Mouse (Mus musculus): ENCODE measurements around the gene Esrrg. TPM values are rescaled to one million over a fixed set of nuclear protein-coding genes. Genes with fewer than 3 reads are reported as not detected.

The Esrrg gene
- polyA plus RNA-seq, 1 experiment from 2014 or later, result 5.0 TPM

DNA sequence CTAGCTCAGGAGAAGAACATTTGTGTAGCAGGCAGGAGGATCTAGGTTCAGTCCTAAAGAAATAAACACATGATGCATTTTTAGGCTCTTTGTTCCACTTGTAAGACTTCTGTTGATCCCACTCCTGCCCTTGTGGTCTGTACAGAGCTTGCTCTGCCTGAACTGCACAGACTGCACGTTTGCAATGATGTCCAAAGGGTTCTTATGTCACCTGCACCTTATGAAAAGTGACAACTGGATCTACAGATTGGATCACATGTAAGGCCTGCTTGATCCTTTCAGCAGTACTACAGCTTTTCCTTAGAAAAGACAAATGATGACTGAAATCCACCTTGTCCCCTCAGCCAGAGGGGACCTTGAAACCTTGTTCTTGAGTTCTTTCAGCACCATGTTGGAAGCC, 70.7 kb downstream of the Esrrg start:
- Histone ChIP-seq H3K4me3 (ENCODE audit: low read depth, low read length) (no peak overlapping the region), H3K4me1 (replicated peaks; ENCODE audit: control insufficient read depth, insufficient read depth, low read length) (no peaks in the 10 kb centered on the region), H3K27me3 (ENCODE audit: control insufficient read depth, insufficient read depth, low read length) (no peaks in the 10 kb centered on the region), H3K27ac (ENCODE audit: low read depth, low read length) (no peak overlapping the region), H3K9me3 (ENCODE audit: control insufficient read depth, low read length) (no peaks in the 10 kb centered on the region), H3K36me3 (ENCODE audit: control insufficient read depth, insufficient read depth, low read length) (no peaks in the 10 kb centered on the region), H3K4me2 (ENCODE audit: low read depth, low read length, severe bottlenecking) (no peak overlapping the region), H3K9ac (ENCODE audit: low read length) (no peak overlapping the region)
- ATAC-seq (replicated peaks; ENCODE audit: low FRiP score) (no peak), DNase-seq (ENCODE audit: low spot score) (no peak)
- WGBS, result 70% methylated on average over 1 of the region's 1 CpGs

DNA sequence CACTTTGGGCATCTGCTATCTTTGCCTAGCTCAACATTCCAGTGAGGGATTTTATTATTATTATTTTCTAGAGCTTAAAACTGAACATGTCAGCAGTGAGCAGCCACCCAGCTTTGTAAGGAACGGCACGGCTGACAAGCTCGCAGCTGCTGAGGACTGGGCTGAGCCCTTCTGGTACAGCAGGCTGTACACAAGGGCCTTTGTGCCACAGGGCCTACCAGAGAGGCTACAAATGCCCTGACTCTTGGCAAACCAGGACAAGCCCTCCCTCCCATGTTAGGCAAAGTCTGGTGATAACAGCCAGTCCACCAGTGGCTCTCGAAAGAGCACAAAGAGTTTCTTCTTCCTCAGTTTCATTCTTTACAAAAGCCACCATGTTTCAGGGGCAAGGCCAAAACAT, 75.9 kb downstream of the Esrrg start:
- Histone ChIP-seq H3K27me3 (ENCODE audit: control insufficient read depth, insufficient read depth, low read length) (no peaks in the 10 kb centered on the region), H3K36me3 (ENCODE audit: control insufficient read depth, insufficient read depth, low read length) (no peaks in the 10 kb centered on the region), H3K9me3 (ENCODE audit: control insufficient read depth, low read length) (no peaks in the 10 kb centered on the region), H3K4me2 (ENCODE audit: low read depth, low read length, severe bottlenecking) (no peak overlapping the region), H3K4me3 (ENCODE audit: low read depth, low read length) (no peak overlapping the region), H3K9ac (ENCODE audit: low read length) (no peak overlapping the region), H3K4me1 (replicated peaks; ENCODE audit: control insufficient read depth, insufficient read depth, low read length) (no peaks in the 10 kb centered on the region), H3K27ac (ENCODE audit: low read depth, low read length) (no peak overlapping the region)
- 80% methylated on average over 4 of the region's 4 CpGs for WGBS
- DNase-seq (ENCODE audit: low spot score), result no peak
- no peak for ATAC-seq (replicated peaks; ENCODE audit: low FRiP score)

DNA sequence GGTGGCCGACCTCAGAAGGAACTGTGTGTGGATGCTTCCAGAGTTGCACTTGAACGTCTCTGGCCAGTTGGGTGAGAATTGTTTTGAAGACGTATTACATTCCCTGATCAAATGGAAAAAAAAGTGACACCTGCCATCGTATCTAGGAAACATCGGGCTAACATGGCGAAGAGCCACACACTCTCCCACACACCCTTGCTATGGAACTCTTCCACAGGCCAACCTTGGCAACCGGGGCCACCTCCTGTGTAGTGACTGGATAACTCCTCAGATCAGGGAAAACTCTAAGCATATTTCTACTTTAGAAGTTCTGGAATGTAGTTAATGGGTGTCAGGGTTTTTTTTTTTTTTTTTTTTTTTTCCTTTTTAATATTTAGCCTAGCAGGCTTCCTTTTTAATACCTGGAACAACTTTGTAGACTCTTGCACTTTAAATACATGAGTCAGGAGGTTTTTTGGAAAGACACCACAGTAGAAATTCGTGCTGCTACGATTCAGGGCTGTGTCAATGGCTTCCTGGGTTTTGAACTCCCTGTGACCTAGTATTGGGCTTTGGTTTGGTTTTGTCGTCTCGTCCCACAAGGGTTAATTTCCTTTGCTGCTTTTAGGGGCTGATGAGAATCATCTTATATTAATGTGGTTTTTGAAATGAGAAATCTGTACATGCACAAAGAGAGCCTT, 83.4 kb downstream of the Esrrg start:
- 88% methylated on average over 11 of the region's 11 CpGs for WGBS
- ATAC-seq (replicated peaks; ENCODE audit: low FRiP score), result no peak

DNA sequence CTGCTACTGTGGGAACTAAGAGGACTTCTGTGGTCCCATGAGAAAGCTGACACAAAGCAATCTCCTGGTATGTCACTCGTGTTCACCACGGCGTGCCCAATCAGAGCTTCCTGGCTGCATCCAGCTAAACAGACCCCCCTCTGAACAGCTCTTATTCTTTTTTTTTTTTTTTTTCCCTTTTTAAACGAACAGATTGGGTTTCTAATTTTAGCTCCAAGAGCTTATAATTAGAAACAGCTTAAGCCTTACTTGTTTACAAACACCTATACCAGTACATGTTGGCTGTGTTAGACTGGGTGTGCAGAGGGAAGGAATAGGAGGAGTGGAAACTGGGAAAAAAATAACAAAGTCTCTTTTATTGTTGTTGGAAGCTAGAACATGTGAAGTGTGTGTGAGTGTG, 86.3 kb downstream of the Esrrg start:
- no peaks in the 10 kb centered on the region for H3K27me3 ChIP-seq (ENCODE audit: control insufficient read depth, insufficient read depth, low read length)
- H3K36me3 ChIP-seq (ENCODE audit: control insufficient read depth, insufficient read depth, low read length), result no peaks in the 10 kb centered on the region
- 64% methylated on average over 4 of the region's 4 CpGs for WGBS
- H3K9me3 ChIP-seq (ENCODE audit: control insufficient read depth, low read length), result no peaks in the 10 kb centered on the region
- H3K9ac ChIP-seq (ENCODE audit: low read length), result no peak overlapping the region
- no peak overlapping the region for H3K4me2 ChIP-seq (ENCODE audit: low read depth, low read length, severe bottlenecking)
- no peak overlapping the region for H3K4me3 ChIP-seq (ENCODE audit: low read depth, low read length)
- H3K4me1 ChIP-seq (replicated peaks; ENCODE audit: control insufficient read depth, insufficient read depth, low read length), result no peaks in the 10 kb centered on the region
- ATAC-seq (replicated peaks; ENCODE audit: low FRiP score) (no peak), DNase-seq (ENCODE audit: low spot score) (no peak)
- H3K27ac ChIP-seq (ENCODE audit: low read depth, low read length), result no peak overlapping the region

More for the DNA sequence above, 83.4 kb downstream of the Esrrg start:
- no peaks in the 10 kb centered on the region for H3K27me3 ChIP-seq (ENCODE audit: control insufficient read depth, insufficient read depth, low read length)
- no peak overlapping the region for H3K9ac ChIP-seq (ENCODE audit: low read length)
- no peak overlapping the region for H3K4me2 ChIP-seq (ENCODE audit: low read depth, low read length, severe bottlenecking)
- H3K4me1 ChIP-seq (replicated peaks; ENCODE audit: control insufficient read depth, insufficient read depth, low read length), result no peaks in the 10 kb centered on the region
- no peak overlapping the region for H3K27ac ChIP-seq (ENCODE audit: low read depth, low read length)
- H3K4me3 ChIP-seq (ENCODE audit: low read depth, low read length), result no peak overlapping the region
- no peaks in the 10 kb centered on the region for H3K36me3 ChIP-seq (ENCODE audit: control insufficient read depth, insufficient read depth, low read length)
- H3K9me3 ChIP-seq (ENCODE audit: control insufficient read depth, low read length), result no peaks in the 10 kb centered on the region
- DNase-seq (ENCODE audit: low spot score), result no peak

DNA sequence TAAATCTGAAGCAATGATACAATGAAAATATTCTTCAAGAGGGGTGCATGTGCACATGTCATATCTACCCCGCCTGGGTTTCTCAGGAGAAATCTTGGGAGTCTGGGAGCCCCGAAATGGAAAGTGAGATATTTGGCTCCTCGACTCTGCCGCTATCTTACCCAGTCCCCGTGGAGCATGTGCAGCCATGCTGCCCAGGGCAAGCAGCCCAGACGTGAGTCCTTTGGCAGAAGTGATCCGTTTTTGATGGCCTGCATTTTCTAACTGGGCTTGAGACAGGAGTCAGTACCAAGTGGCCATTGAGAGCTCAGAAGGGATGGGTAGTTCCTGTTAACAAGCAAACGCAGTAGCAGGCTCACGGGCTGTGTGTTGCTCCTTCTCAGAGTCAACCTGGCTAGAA, 89.6 kb downstream of the Esrrg start:
- DNase-seq (ENCODE audit: low spot score), result no peak
- WGBS, result 94% methylated on average over 9 of the region's 9 CpGs
- H3K4me2 ChIP-seq (ENCODE audit: low read depth, low read length, severe bottlenecking), result no peak overlapping the region

DNA sequence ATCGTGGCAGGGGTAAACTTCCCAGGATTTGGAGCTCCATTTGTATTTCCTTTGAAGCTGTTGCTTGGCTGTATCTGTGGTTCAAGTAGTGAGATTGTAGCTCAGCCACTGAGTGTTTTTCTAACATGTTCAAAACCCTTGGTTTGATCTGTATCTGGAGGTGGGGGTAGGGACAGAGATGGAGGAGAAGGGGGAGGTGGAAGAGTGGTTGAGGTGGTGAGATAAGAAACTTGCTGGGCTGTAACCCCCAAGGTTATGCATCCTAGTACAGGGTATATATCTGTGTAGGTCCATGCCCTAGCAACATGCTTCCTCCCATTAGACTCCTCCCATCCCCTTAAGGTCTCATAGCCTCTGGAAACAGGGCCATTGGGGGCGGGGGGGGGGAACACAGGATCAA, 92.4 kb downstream of the Esrrg start:
- no peaks in the 10 kb centered on the region for H3K9me3 ChIP-seq (ENCODE audit: control insufficient read depth, low read length)
- H3K27ac ChIP-seq (ENCODE audit: low read depth, low read length), result no peak overlapping the region
- no peak for ATAC-seq (replicated peaks; ENCODE audit: low FRiP score)
- H3K36me3 ChIP-seq (ENCODE audit: control insufficient read depth, insufficient read depth, low read length), result no peaks in the 10 kb centered on the region
- no peak overlapping the region for H3K4me3 ChIP-seq (ENCODE audit: low read depth, low read length)
- 76% methylated on average over 2 of the region's 2 CpGs for WGBS
- DNase-seq (ENCODE audit: low spot score), result no peak
- H3K9ac ChIP-seq (ENCODE audit: low read length), result no peak overlapping the region
- H3K4me2 ChIP-seq (ENCODE audit: low read depth, low read length, severe bottlenecking), result no peak overlapping the region
- no peaks in the 10 kb centered on the region for H3K4me1 ChIP-seq (replicated peaks; ENCODE audit: control insufficient read depth, insufficient read depth, low read length)
- H3K27me3 ChIP-seq (ENCODE audit: control insufficient read depth, insufficient read depth, low read length), result no peaks in the 10 kb centered on the region

More for the DNA sequence above, 89.6 kb downstream of the Esrrg start:
- Histone ChIP-seq H3K4me3 (ENCODE audit: low read depth, low read length) (no peak overlapping the region), H3K9ac (ENCODE audit: low read length) (no peak overlapping the region), H3K36me3 (ENCODE audit: control insufficient read depth, insufficient read depth, low read length) (no peaks in the 10 kb centered on the region), H3K4me1 (replicated peaks; ENCODE audit: control insufficient read depth, insufficient read depth, low read length) (no peaks in the 10 kb centered on the region), H3K9me3 (ENCODE audit: control insufficient read depth, low read length) (no peaks in the 10 kb centered on the region), H3K27me3 (ENCODE audit: control insufficient read depth, insufficient read depth, low read length) (no peaks in the 10 kb centered on the region), H3K27ac (ENCODE audit: low read depth, low read length) (no peak overlapping the region)
- ATAC-seq (replicated peaks; ENCODE audit: low FRiP score), result no peak

DNA sequence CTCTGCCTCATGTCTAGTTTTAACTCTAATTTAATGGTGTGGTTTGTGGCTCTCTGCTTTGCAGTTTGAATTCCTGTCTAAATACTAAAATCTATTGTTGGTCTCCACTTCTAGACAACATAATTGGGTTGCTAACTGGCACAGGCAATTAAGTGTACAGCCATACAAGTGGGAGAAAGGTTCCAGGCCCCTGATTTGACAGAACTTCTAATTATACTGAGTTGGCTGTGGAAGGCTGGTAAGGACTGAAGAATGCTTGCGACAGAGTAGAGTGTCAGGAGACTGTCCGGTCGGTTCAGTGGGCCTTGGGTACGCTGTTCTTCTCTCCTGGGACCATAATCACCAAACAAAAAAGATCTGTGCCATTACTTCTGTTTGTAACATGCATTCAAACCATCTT, 96.3 kb downstream of the Esrrg start:
- Histone ChIP-seq H3K27ac (ENCODE audit: low read depth, low read length) (no peak overlapping the region), H3K36me3 (ENCODE audit: control insufficient read depth, insufficient read depth, low read length) (no peaks in the 10 kb centered on the region), H3K27me3 (ENCODE audit: control insufficient read depth, insufficient read depth, low read length) (no peaks in the 10 kb centered on the region), H3K9ac (ENCODE audit: low read length) (no peak overlapping the region), H3K4me1 (replicated peaks; ENCODE audit: control insufficient read depth, insufficient read depth, low read length) (no peaks in the 10 kb centered on the region), H3K4me3 (ENCODE audit: low read depth, low read length) (no peak overlapping the region), H3K9me3 (ENCODE audit: control insufficient read depth, low read length) (no peaks in the 10 kb centered on the region), H3K4me2 (ENCODE audit: low read depth, low read length, severe bottlenecking) (no peak overlapping the region)
- WGBS, result 81% methylated on average over 4 of the region's 4 CpGs
- no peak for DNase-seq (ENCODE audit: low spot score)
- no peak for ATAC-seq (replicated peaks; ENCODE audit: low FRiP score)

DNA sequence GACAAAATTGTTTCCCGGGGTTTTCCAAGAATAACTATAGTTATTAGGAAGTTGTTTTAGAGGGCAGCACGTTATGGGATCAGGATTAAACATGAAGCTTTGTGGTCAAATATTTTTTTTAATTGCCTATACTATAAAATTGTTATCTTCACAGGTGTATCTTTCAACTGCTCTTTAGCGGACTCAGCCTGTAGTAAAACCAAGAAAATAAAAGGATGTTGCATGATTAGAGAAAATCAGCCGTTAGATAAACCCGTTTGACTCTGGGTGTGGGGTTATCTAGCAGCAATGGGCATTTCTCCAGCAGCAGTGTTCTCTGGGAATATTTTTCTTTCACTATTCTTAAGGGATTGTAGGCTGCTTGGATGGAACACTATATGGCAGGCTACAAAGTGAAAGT, 96.8 kb downstream of the Esrrg start:
- 90% methylated on average over 5 of the region's 5 CpGs for WGBS
- no peak overlapping the region for H3K27ac ChIP-seq (ENCODE audit: low read depth, low read length)
- H3K36me3 ChIP-seq (ENCODE audit: control insufficient read depth, insufficient read depth, low read length), result no peaks in the 10 kb centered on the region
- H3K9me3 ChIP-seq (ENCODE audit: control insufficient read depth, low read length), result no peaks in the 10 kb centered on the region
- no peak overlapping the region for H3K4me2 ChIP-seq (ENCODE audit: low read depth, low read length, severe bottlenecking)
- no peak overlapping the region for H3K9ac ChIP-seq (ENCODE audit: low read length)
- no peak for ATAC-seq (replicated peaks; ENCODE audit: low FRiP score)
- H3K4me1 ChIP-seq (replicated peaks; ENCODE audit: control insufficient read depth, insufficient read depth, low read length), result no peaks in the 10 kb centered on the region
- no peaks in the 10 kb centered on the region for H3K27me3 ChIP-seq (ENCODE audit: control insufficient read depth, insufficient read depth, low read length)
- no peak for DNase-seq (ENCODE audit: low spot score)
- H3K4me3 ChIP-seq (ENCODE audit: low read depth, low read length), result no peak overlapping the region

DNA sequence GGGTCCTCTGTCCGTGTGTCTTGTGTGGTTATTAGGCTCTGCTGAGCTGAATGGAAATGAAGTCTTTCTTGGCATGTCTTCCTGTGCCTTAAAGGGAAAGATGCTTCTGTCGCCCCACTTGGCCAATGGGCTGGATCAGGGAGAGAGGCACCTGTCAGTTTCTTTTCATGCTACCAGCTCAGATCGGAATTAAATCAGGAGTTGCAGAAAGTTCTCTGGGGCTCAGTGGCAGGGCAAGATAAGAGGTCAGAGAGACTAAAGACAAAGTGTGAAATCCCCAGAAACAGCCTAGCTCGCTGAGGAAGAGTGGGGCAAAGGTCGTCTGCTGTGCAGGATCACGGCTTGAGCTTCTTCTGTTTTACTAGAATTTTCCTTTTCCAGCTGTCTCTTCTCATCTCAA, 97.5 kb downstream of the Esrrg start:
- Histone ChIP-seq H3K36me3 (ENCODE audit: control insufficient read depth, insufficient read depth, low read length) (no peaks in the 10 kb centered on the region), H3K27ac (ENCODE audit: low read depth, low read length) (no peak overlapping the region), H3K4me3 (ENCODE audit: low read depth, low read length) (no peak overlapping the region), H3K4me1 (replicated peaks; ENCODE audit: control insufficient read depth, insufficient read depth, low read length) (no peaks in the 10 kb centered on the region), H3K9ac (ENCODE audit: low read length) (no peak overlapping the region), H3K9me3 (ENCODE audit: control insufficient read depth, low read length) (no peaks in the 10 kb centered on the region), H3K4me2 (ENCODE audit: low read depth, low read length, severe bottlenecking) (no peak overlapping the region), H3K27me3 (ENCODE audit: control insufficient read depth, insufficient read depth, low read length) (no peaks in the 10 kb centered on the region)
- no peak for ATAC-seq (replicated peaks; ENCODE audit: low FRiP score)
- whole genome bisulfite sequencing, result 47% methylated on average over 6 of the region's 6 CpGs
- no peak for DNase-seq (ENCODE audit: low spot score)

Measured in forebrain, embryonic 11.5 days (tissue).